Mouse (Mus musculus) mouse trophoblast stem cell (cell line): ENCODE measurements around the gene Klhl10.

Source experiments
- in situ Hi-C, 2 experiments: fragments of 300-500 bp; cut with MseI, MboI; formaldehyde crosslinking; loops; 2 replicates in 1 of 2; 3 replicates in 1 of 2; pipeline ENCODE4 v1.15.1; 2025

Klhl10 gene

DNA sequence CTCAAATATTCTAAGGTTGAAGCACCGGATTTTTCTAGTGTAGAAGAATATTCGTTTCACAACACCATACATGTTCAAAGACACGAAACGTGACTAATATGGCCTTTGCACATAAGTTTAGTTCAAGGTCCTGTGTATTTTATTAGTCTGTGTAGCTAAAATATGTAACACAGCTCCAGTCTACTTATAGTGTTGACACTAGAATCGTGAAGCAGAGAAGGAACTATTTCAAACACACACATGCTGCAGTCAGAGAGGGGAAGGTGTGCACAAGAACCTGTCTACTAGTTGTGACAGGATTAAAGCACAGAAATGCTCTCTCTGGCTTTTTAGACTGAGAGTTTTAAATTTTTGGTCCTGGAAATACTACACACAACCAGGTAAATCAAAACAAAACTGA lies 16.0 kb downstream of the Klhl10 start:
- in situ Hi-C loops = no loop called here

DNA sequence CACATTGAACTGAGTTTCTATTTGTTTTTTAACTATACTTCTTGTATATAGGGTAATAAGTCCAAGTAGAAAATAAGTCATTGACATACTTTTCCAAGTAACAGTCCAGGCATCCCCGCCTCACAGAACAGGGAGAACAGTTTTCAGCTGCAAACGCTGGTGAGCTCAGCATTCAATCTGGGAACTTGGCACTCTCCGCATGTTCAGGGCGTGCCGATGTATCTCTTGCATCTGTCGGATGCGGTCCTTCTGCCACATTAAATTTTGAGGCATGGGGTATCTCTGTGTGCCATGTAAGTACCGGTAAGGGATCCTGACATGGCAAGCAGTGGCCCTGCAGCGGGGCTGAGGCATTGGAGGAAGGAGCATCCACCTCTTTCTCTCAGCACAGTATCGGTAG lies 21.0 kb downstream of the Klhl10 start:
- in situ Hi-C loops = no loop called here

DNA sequence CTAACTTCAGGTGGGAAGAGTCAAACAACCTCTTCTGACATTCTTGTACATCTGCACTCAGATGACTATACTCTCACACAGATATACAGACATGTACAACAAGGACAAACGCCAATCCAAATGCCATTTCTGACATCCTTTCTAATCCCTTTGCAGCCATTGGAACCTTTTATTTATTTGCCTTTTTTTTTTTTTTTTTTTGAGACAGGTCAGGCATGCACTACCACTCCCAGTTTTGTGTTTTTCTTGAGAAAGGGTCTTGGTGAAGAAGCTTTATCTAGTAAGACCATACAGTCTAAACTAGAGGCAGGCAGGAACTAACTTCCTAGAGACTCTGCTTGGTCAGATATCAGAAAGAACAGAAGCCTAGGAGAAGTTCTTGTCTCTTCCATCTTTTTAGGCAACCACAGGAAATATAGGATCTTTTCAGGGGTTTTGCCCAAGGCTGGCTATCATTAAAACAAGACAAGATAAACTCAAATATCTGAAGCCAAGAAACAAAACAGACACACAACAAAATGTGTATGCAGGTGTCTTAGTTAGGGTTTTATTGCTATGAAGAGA lies 23.6 kb downstream of the Klhl10 start:
- in situ Hi-C loops = no loop called here

DNA sequence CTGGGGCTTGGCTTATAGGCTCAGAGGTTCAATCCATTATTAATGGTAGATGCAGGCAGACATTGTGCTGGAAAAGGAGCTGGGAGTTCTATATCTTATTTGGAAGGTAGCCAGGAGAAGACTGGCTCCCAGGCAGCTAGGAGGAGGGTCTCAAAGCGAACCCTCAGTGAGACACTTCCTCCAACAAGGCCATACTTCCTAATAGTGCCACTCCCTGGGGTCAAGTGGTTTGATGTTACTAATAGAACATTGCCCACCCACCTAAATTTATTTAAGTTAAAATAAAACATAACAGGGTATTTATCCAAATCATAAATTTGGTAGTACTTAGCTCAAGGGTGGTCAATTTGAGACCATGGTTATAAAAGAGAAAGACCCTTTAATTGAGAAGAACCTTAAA lies 24.1 kb downstream of the Klhl10 start:
- in situ Hi-C loops = no loop called here

- in situ Hi-C loops = loop anchor here in 1 of 2 experiments (10.0 kb wide), 1 partner anchor 107 kb away; no protein-coding TSS in a partner anchor
These were observed 29.9 kb downstream of the Klhl10 start for GRCm38 (mm10) chr11:100471352-100472196.

- in situ Hi-C loops = loop anchor here in 1 of 2 experiments (10.0 kb wide), 1 partner anchor 108 kb away; no protein-coding TSS in a partner anchor
These were observed 30.6 kb downstream of the Klhl10 start, which contains the start of gene Klhl11 for GRCm38 (mm10) chr11:100472197-100472934. Gene Klhl11, minus strand, starts transcription at chr11:100472741.

- in situ Hi-C loops = loop anchor here in 1 of 2 experiments (10.0 kb wide), 1 partner anchor 108 kb away; no protein-coding TSS in a partner anchor
These were observed 31.2 kb downstream of the Klhl10 start for GRCm38 (mm10) chr11:100472935-100473295.

DNA sequence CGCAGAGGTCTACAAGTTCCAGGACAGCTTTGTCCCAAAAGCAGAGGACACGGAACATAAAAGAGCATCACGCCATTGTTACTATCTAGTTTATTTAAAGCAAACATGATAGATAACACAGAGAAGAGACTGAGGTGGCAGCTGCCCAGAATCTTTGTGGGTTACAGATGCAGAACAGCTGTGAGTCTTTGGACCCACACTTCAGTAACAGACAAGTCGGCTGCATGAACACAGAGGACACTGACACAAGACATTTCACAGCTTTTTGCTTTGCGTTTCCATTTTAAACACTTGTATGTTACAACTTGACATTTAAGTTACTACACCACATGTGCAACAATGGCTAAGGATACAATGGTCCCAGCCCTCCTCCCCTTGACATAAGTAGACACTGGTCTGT lies 34.6 kb downstream of the Klhl10 start:
- in situ Hi-C loops = loop anchor here in 1 of 2 experiments (5.0 to 10.0 kb wide), 2 partner anchors 49 to 111 kb away; no protein-coding TSS in a partner anchor

DNA sequence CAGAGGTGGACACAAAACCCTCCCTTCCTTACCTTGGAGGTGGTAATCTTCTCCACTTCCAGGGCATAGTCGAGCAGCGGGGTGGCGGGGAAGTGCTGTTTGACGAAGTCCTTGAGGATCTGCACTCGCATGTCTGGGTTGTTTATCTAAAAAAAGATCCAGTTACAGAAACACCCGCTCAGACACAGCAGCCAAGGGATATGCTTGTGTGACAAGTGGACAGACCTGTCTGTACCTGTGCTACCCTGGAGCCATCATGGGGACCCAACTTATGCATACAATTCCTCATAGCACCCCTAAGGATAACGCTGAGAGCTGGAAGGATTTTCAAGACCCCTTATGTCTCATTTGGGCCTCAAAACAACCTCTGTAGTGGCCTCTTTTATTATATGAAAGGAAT lies 37.4 kb downstream of the Klhl10 start:
- in situ Hi-C loops = loop anchor here in 1 of 2 experiments (5.0 to 10.0 kb wide), 2 partner anchors 52 to 114 kb away; no protein-coding TSS in a partner anchor

- in situ Hi-C loops = no loop called here
These were observed 42.7 kb downstream of the Klhl10 start for GRCm38 (mm10) chr11:100484461-100484860.

DNA sequence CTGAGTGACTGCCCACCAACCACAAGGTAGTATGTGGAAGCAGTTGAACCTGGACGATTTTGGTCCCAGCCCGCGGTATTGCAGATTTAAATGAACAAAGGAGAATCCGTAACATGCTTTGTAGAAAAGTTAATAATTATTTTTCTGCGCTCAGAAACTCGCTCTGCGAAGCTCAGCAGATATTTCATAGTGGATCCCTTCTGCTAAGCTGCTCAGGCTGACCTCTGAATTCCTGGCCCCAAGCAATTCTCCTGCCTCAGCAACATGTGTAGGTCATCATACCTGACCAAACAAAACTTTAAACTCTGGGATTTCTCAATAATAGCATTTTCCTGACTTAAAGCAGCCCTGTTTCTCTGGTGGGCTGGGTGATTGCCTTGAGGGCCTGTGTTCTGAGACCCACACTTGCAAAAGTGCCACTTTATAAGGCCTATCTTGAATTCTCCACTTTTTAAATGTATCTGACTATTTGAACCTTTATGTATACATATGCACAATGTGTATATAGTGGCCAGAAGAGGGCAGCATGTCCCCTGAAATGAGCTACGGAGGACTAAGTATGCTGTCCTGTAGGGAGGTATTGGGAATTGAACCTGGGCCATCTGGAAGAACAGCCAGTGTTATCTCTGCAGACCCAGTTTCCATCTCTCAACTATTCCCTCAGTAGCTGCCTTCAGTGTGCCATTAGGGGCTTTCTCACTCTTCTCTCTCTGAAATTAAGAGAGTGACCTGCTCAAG lies 44.3 kb downstream of the Klhl10 start:
- in situ Hi-C loops = no loop called here

DNA sequence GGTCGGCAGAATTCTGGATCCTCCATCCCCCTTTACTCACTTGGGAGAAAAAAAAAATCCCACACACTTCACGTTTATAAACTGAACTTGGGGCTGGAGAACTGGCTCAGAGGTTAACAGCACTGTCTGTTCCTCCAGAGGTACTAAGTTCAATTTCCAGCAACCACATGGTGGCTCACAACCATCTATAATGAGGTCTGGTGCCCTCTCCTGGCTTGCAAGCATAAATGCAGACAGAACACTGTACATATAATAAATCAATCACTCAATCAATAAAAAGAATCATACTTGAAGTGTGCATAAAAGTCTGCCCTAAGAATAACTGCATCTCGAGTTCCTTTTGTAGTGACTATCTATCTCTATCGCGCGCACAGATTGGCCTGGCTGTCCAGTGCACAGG lies 49.2 kb downstream of the Klhl10 start:
- in situ Hi-C loops = no loop called here

DNA sequence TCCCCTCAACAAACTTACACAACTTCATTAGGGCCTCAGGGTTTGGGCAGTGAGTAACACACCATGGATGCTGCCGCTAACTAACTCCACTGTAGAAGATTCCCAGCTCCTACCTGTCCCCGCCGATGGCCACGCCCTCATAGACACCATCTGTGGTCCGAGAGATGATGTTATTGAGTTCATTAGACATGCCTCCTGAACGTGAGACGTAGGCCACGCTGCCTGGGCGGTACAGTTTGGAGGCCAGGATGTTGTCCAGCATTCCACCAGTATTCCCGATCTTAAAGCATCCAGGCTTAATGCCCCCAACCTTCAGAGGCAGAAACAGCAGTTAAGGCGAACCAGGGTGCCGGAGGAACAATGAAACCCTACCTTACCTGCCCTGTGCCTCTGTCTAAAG lies 52.1 kb downstream of the Klhl10 start:
- in situ Hi-C loops = no loop called here

DNA sequence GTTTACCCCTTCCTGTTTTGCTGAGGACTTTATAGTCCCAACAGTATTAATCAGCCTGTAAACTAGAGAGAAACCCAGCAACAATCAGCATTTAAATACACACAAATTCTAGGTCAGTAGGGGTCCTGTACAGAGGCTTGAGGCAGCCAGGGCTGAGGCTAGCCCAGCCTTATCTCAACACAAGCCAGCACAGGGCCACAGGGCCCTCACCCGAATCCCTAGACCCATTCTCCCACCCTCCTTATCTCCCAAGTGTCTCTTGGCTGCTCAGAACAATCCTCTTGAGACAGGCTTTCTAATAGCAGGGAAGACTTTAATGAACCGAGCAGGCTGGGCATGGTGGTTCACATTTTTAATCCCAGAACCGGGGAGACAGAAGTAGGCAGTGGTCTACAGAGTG lies 58.5 kb downstream of the Klhl10 start:
- in situ Hi-C loops = no loop called here

DNA sequence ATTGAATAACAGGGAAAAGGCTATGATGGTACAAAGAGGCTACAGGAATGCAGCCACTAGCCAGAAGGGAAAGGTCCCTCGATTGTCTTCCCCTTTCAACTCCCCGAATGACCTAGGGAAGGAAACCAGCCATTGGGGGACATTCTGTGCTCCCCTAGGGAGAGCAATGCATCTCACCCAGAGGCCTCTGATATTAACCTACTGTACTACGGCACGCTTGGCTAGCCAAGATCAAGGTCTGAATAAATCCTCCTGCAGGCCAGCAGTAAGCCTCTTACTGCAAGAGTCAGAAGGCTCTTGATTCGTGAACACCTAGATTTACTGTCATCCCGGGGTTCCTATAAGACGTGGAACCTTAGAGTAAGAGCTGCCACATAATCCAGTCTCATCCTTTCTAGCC lies 58.9 kb downstream of the Klhl10 start:
- in situ Hi-C loops = no loop called here

DNA sequence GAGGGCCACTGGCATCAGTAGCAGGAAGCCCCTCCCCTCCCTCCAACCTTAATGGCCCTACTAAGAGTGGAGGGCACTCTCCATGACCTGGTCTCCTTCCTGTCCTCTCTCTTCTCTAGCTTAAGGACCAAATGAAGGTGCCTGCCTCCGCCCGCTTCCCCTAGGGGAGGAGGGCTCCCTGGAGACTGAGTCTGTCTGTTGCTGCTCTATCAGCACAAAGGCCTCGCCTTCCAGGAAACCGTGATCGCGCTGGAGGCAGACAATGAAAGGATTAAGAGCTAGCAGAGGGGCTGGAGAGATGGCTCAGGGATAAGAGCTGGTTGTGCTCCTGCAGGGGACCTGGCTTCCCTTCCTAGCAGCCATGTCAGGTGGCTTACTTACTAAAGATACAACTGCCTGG lies 59.6 kb downstream of the Klhl10 start:
- in situ Hi-C loops = no loop called here

GRCm38 (mm10) chr11:100504990-100505660 lies 63.4 kb downstream of the Klhl10 start:
- in situ Hi-C loops = no loop called here

- in situ Hi-C loops = no loop called here
These were observed 64.3 kb downstream of the Klhl10 start for GRCm38 (mm10) chr11:100505997-100506396.
